Mouse (Mus musculus) kidney, embryonic 15.5 days (tissue): Measurements from ENCODE around the gene Foxp1. TPM values are rescaled to one million over a fixed set of nuclear protein-coding genes. Genes with fewer than 3 reads are reported as not detected.

ENCODE experiments used
- ATAC-seq: fragments of 200-750 bp; cut with Nextera tagmentation; replicated peaks from 2 replicates; pipeline ENCODE4 v1.8.0; 2017; ENCODE audit warnings: moderate TSS enrichment; ENCODE audit not compliant: low FRiP score
- H3K27ac ChIP-seq: fragments of 300-500 bp; sonication (generic); 2 replicates; pipeline ENCODE4 v1.5.1; 2015; ENCODE audit warnings: mild to moderate bottlenecking, inconsistent platforms
- H3K27me3 ChIP-seq: fragments of 300-500 bp; sonication (generic); 2 replicates; pipeline ENCODE4 v1.6.1; 2015; ENCODE audit warnings: inconsistent platforms
- H3K36me3 ChIP-seq: fragments of 300-500 bp; sonication (generic); 2 replicates; pipeline ENCODE4 v1.6.1; 2015; ENCODE audit warnings: inconsistent platforms
- H3K4me1 ChIP-seq: fragments of 300-500 bp; sonication (generic); 2 replicates; pipeline ENCODE4 v1.6.1; 2015; ENCODE audit warnings: inconsistent platforms
- H3K4me2 ChIP-seq: fragments of 300-500 bp; sonication (generic); 2 replicates; pipeline ENCODE4 v1.6.1; 2015; ENCODE audit warnings: moderate library complexity, mild to moderate bottlenecking, inconsistent platforms
- H3K4me3 ChIP-seq: fragments of 300-500 bp; sonication (generic); replicated peaks from 2 replicates; pipeline ENCODE4 v1.5.1; 2015; ENCODE audit warnings: mild to moderate bottlenecking, inconsistent platforms
- H3K9ac ChIP-seq: fragments of 300-500 bp; sonication (generic); 2 replicates; pipeline ENCODE4 v1.6.1; 2015; ENCODE audit warnings: mild to moderate bottlenecking, inconsistent platforms
- H3K9me3 ChIP-seq: fragments of 300-500 bp; sonication (generic); replicated peaks from 2 replicates; pipeline ENCODE4 v1.6.1; 2016; ENCODE audit warnings: inconsistent platforms
- WGBS: fragments of 180-500 bp; shearing (Covaris S2); methylation state at CpG from one replicate; pipeline ENCODE4 v1.1.7; 2015; ENCODE audit warnings: mixed read lengths; 5-methylcytosine and 5-hydroxymethylcytosine counted together
- polyA plus RNA-seq: library from polyadenylated mRNA; unstranded; fragments of >200 nt; fragmentation: Nextera tagmentation; extraction: Ambion mirVana; gene quantifications from 2 replicates; pipeline ENCODE4 v1.2.1, GENCODE M21; 2015

The Foxp1 gene
- polyA plus RNA-seq, 1 experiment from 2014 or later: 50.2 TPM

- no peak overlapping the region for H3K4me2 ChIP-seq
- ATAC-seq: 0 out of 2 replicates have a peak, but pooled peaks have one; percentile 18
- no peaks in the 10 kb centered on the region for H3K27me3 ChIP-seq
- 0 out of 2 replicates have a peak, but pooled peaks cover 14% of the 10 kb centered on the region for H3K4me1 ChIP-seq
- no peaks in the 10 kb centered on the region for H3K36me3 ChIP-seq
- no peaks in the 10 kb centered on the region for H3K9me3 ChIP-seq
- no peak overlapping the region for H3K9ac ChIP-seq
- 61% methylated on average over 15 of the region's 15 CpGs for WGBS
- no peak overlapping the region for H3K27ac ChIP-seq
- no peak overlapping the region for H3K4me3 ChIP-seq
Measured at GRCm38 (mm10) chr6:99282866-99283657, 239.5 kb downstream of the Foxp1 start.

DNA sequence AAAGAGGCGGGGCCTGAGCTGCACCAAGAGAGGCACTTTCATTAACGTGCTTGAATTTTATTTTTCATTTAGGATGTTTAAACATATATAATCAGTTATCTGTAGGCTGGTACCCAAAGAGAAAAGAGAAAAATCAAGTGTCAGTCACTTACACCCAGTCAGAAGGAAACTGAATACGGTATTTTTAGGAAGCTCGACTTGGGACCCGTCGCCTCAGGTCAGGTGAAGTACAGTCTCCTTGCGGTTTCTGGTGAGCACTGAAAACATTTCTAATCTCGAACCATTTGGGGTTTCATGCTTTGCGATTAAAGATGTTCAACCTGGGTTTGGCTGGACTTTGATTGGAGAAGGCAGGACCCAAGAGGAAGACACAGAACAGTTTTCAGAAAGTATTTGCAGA is 241.1 kb downstream of the Foxp1 start:
- 90% methylated on average over 9 of the region's 9 CpGs for whole genome bisulfite sequencing
- no peak for ATAC-seq
- Histone ChIP-seq H3K27me3 (no peaks in the 10 kb centered on the region), H3K9me3 (no peaks in the 10 kb centered on the region), H3K9ac (no peak overlapping the region), H3K4me3 (no peak overlapping the region), H3K36me3 (no peaks in the 10 kb centered on the region), H3K27ac (no peak overlapping the region), H3K4me2 (no peak overlapping the region), H3K4me1 (peaks cover 18% of the 10 kb centered on the region; the same call in 1 of the 2 replicates)

DNA sequence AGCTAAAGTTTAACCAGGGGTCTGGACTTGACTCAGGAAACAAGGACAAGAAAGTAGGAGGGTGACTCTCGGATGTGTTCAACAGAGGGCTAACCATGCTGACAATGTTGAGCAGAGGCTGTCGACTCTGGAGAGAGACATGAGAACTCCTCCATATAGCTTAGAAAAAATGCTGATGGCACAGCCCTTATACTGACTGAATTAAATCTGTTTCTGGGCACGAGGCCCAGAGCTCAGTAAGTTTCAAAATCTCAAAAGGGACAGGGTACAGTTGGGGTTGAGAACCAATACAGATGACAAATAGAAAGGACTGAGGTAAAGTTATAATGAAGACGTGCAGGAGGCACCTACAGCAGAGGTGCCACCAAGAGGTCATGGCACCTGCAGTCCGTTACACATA is 241.9 kb downstream of the Foxp1 start:
- no peaks in the 10 kb centered on the region for H3K9me3 ChIP-seq
- H3K36me3 ChIP-seq: no peaks in the 10 kb centered on the region
- WGBS: 72% methylated on average over 5 of the region's 5 CpGs
- no peak overlapping the region for H3K4me3 ChIP-seq
- no peak for ATAC-seq
- no peak overlapping the region for H3K27ac ChIP-seq
- H3K27me3 ChIP-seq: no peaks in the 10 kb centered on the region
- H3K4me1 ChIP-seq: peaks cover 25% of the 10 kb centered on the region
- no peak overlapping the region for H3K4me2 ChIP-seq
- no peak overlapping the region for H3K9ac ChIP-seq

GRCm38 (mm10) chr6:99277251-99277650 is 245.3 kb downstream of the Foxp1 start:
- WGBS: 86% methylated on average over 1 of the region's 1 CpGs
- Histone ChIP-seq H3K4me3 (no peak overlapping the region), H3K27ac (no peak overlapping the region), H3K9me3 (no peaks in the 10 kb centered on the region), H3K36me3 (no peaks in the 10 kb centered on the region), H3K9ac (no peak overlapping the region), H3K27me3 (no peaks in the 10 kb centered on the region), H3K4me2 (no peak overlapping the region), H3K4me1 (peaks cover 33% of the 10 kb centered on the region)
- ATAC-seq: no peak

DNA sequence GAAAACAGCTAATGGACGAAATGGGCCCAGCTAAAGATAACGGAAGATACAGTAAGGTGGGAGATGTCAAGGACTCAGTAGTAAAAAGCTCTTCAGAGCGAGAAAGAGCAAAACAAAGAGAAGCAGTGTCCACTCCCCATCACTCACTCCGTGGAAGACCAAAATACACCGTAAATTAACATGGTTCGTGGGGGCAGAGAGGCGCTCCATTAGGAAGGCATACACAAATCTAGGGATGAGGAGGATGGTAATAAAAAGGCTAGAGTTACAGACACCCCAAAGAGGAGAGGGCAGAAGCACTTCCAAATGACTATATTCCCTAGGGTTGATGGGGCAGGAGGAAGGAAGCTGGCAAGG is 246.2 kb downstream of the Foxp1 start:
- Histone ChIP-seq H3K36me3 (no peaks in the 10 kb centered on the region), H3K27ac (peak overlapping the region; percentile 19; the same call in 1 of the 2 replicates), H3K9ac (no peak overlapping the region), H3K4me2 (no peak overlapping the region), H3K4me1 (peaks cover 33% of the 10 kb centered on the region), H3K9me3 (no peaks in the 10 kb centered on the region), H3K27me3 (no peaks in the 10 kb centered on the region), H3K4me3 (no peak overlapping the region)
- 29% methylated on average over 7 of the region's 7 CpGs for WGBS
- ATAC-seq: peak; percentile 37; the same call in 1 of the 2 replicates

- Histone ChIP-seq H3K27ac (peak overlapping the region; percentile 19; the same call in 1 of the 2 replicates), H3K4me2 (peak overlapping the region; percentile 19; the same call in 1 of the 2 replicates), H3K36me3 (no peaks in the 10 kb centered on the region), H3K4me1 (peaks cover 35% of the 10 kb centered on the region), H3K9me3 (no peaks in the 10 kb centered on the region), H3K27me3 (0 out of 2 replicates have a peak, but pooled peaks cover 3% of the 10 kb centered on the region), H3K4me3 (no peak overlapping the region), H3K9ac (no peak overlapping the region)
- 31% methylated on average over 21 of the region's 21 CpGs for WGBS
- no peak for ATAC-seq
Measured at GRCm38 (mm10) chr6:99275381-99276296, 246.9 kb downstream of the Foxp1 start.

- H3K4me3 ChIP-seq: no peak overlapping the region
- 0 out of 2 replicates have a peak, but pooled peaks cover 3% of the 10 kb centered on the region for H3K27me3 ChIP-seq
- no peak overlapping the region for H3K4me2 ChIP-seq
- no peak for ATAC-seq
- H3K27ac ChIP-seq: no peak overlapping the region
- H3K36me3 ChIP-seq: no peaks in the 10 kb centered on the region
- H3K9me3 ChIP-seq: no peaks in the 10 kb centered on the region
- 84% methylated on average over 5 of the region's 5 CpGs for WGBS
- peaks cover 36% of the 10 kb centered on the region for H3K4me1 ChIP-seq
- no peak overlapping the region for H3K9ac ChIP-seq
Measured at GRCm38 (mm10) chr6:99274667-99275066, 247.9 kb downstream of the Foxp1 start.

GRCm38 (mm10) chr6:99274222-99274621 is 248.3 kb downstream of the Foxp1 start:
- Histone ChIP-seq H3K27ac (no peak overlapping the region), H3K4me1 (peaks cover 34% of the 10 kb centered on the region), H3K36me3 (no peaks in the 10 kb centered on the region), H3K27me3 (0 out of 2 replicates have a peak, but pooled peaks cover 3% of the 10 kb centered on the region), H3K4me2 (no peak overlapping the region), H3K9me3 (no peaks in the 10 kb centered on the region), H3K9ac (no peak overlapping the region), H3K4me3 (no peak overlapping the region)
- no peak for ATAC-seq
- WGBS: 59% methylated on average over 6 of the region's 6 CpGs

GRCm38 (mm10) chr6:99273177-99273576 is 249.3 kb downstream of the Foxp1 start:
- Histone ChIP-seq H3K27ac (no peak overlapping the region), H3K4me3 (no peak overlapping the region), H3K9ac (no peak overlapping the region), H3K36me3 (no peaks in the 10 kb centered on the region), H3K4me1 (peaks cover 34% of the 10 kb centered on the region), H3K27me3 (0 out of 2 replicates have a peak, but pooled peaks cover 3% of the 10 kb centered on the region), H3K4me2 (no peak overlapping the region), H3K9me3 (no peaks in the 10 kb centered on the region)
- ATAC-seq: no peak
- 56% methylated on average over 5 of the region's 5 CpGs for WGBS

DNA sequence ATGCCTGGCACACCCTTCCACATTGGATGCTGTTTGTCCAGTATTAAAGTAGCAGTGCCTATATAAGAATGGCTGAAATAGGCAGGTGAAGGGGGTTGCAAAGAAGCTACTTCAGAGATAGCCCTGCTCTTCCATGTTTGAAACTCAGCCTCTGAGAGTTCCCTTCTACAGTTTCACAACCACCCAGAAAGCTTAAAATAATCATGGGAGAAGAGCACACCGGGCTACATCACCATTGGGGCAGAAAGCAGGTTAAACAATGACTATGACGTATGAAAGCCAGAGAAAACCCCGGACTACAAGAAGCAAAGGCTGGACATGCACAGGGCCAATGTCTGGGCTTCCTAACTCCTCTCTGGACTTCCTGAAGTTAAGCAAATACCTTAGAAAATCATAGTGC is 250.3 kb downstream of the Foxp1 start:
- Histone ChIP-seq H3K4me2 (no peak overlapping the region), H3K4me1 (peaks cover 34% of the 10 kb centered on the region), H3K27ac (no peak overlapping the region), H3K9me3 (no peaks in the 10 kb centered on the region), H3K27me3 (0 out of 2 replicates have a peak, but pooled peaks cover 3% of the 10 kb centered on the region), H3K36me3 (no peaks in the 10 kb centered on the region), H3K9ac (no peak overlapping the region), H3K4me3 (no peak overlapping the region)
- WGBS: 65% methylated on average over 3 of the region's 3 CpGs
- ATAC-seq: no peak

- Histone ChIP-seq H3K36me3 (no peaks in the 10 kb centered on the region), H3K4me3 (no peak overlapping the region), H3K4me2 (no peak overlapping the region), H3K9me3 (no peaks in the 10 kb centered on the region), H3K4me1 (peaks cover 33% of the 10 kb centered on the region), H3K9ac (no peak overlapping the region), H3K27ac (no peak overlapping the region), H3K27me3 (0 out of 2 replicates have a peak, but pooled peaks cover 3% of the 10 kb centered on the region)
- no peak for ATAC-seq
- WGBS: 66% methylated on average over 7 of the region's 7 CpGs
Measured at GRCm38 (mm10) chr6:99271741-99272140, 250.8 kb downstream of the Foxp1 start.

- ATAC-seq: no peak
- Histone ChIP-seq H3K27me3 (0 out of 2 replicates have a peak, but pooled peaks cover 3% of the 10 kb centered on the region), H3K9me3 (no peaks in the 10 kb centered on the region), H3K36me3 (no peaks in the 10 kb centered on the region), H3K27ac (no peak overlapping the region), H3K4me2 (no peak overlapping the region), H3K4me1 (peaks cover 35% of the 10 kb centered on the region), H3K4me3 (no peak overlapping the region), H3K9ac (no peak overlapping the region)
- WGBS: 55% methylated on average over 6 of the region's 6 CpGs
Measured at GRCm38 (mm10) chr6:99269921-99270320, 252.6 kb downstream of the Foxp1 start.
